Mouse (Mus musculus) megakaryocyte, embryonic 14.5 days (primary cell): ENCODE measurements at regions not wholly inside any gene's neighbourhood (a gene's known extent, or its start where the extent isn't known, plus 50 kb on each side); places are given as distances from the start of the nearest gene placed in this dataset.

Experiments used
- H3K27me3 ChIP-seq: replicated peaks from 2 replicates; pipeline ENCODE3; 2012; ENCODE audit warnings: inconsistent platforms
- H3K36me3 ChIP-seq: replicated peaks from 2 replicates; pipeline ENCODE3; 2012; ENCODE audit warnings: low read length, inconsistent platforms, mixed read lengths
- H3K4me1 ChIP-seq: 2 replicates; pipeline ENCODE4 v1.6.1; 2012; ENCODE audit warnings: inconsistent platforms
- H3K4me3 ChIP-seq: replicated peaks from 2 replicates; pipeline ENCODE3; 2012; ENCODE audit warnings: moderate library complexity, mild to moderate bottlenecking, inconsistent platforms
- H3K9me3 ChIP-seq: 2 replicates; pipeline ENCODE4 v1.6.1; 2012; ENCODE audit warnings: inconsistent platforms
- FLI1 ChIP-seq: IDR thresholded peaks from 2 replicates; pipeline ENCODE4 v1.6.1; 2012; ENCODE audit warnings: low read length, inconsistent platforms, mixed read lengths
- GATA1 ChIP-seq: IDR thresholded peaks from 3 replicates; pipeline ENCODE4 v1.6.1; 2012; ENCODE audit warnings: mixed read lengths, low read length, inconsistent platforms, borderline replicate concordance

- Histone ChIP-seq H3K9me3 (peaks cover 32% of the 10 kb centered on the region; the same call in 1 of the 2 replicates), H3K27me3 (peaks cover 5% of the 10 kb centered on the region), H3K4me3 (no peak overlapping the region), H3K4me1 (no peaks in the 10 kb centered on the region), H3K36me3 (no peaks in the 10 kb centered on the region)
- no peak for TF ChIP-seq GATA1
These were observed 147.5 kb downstream of the Gm9376 start for GRCm38 (mm10) chr14:118414275-118414674.

- Histone ChIP-seq H3K27me3 (peaks cover 12% of the 10 kb centered on the region), H3K4me1 (no peaks in the 10 kb centered on the region), H3K9me3 (peaks cover 46% of the 10 kb centered on the region), H3K36me3 (no peaks in the 10 kb centered on the region), H3K4me3 (no peak overlapping the region)
- no peak for TF ChIP-seq FLI1
- no peak for TF ChIP-seq GATA1
These were observed 149.4 kb downstream of the Gm9376 start for GRCm38 (mm10) chr14:118416163-118416562.

- H3K36me3 ChIP-seq = no peaks in the 10 kb centered on the region
- H3K27me3 ChIP-seq = peaks cover 15% of the 10 kb centered on the region
- TF ChIP-seq FLI1 (no peak), GATA1 (no peak)
- H3K4me3 ChIP-seq = no peak overlapping the region
- peaks cover 10% of the 10 kb centered on the region; the same call in 1 of the 2 replicates for H3K4me1 ChIP-seq
- peaks cover 42% of the 10 kb centered on the region for H3K9me3 ChIP-seq
These were observed 152.9 kb downstream of the Gm9376 start for GRCm38 (mm10) chr14:118419442-118420193.

- Histone ChIP-seq H3K4me3 (peak overlapping the region; percentile 9), H3K36me3 (no peaks in the 10 kb centered on the region), H3K27me3 (peaks cover 16% of the 10 kb centered on the region), H3K4me1 (peaks cover 10% of the 10 kb centered on the region; the same call in 1 of the 2 replicates), H3K9me3 (peaks cover 33% of the 10 kb centered on the region)
- TF ChIP-seq GATA1 (no peak), FLI1 (no peak)
These were observed 155.7 kb downstream of the Gm9376 start for GRCm38 (mm10) chr14:118422351-118423001.

GRCm38 (mm10) chr14:118423269-118423668 lies 156.5 kb downstream of the Gm9376 start:
- Histone ChIP-seq H3K4me3 (no peak overlapping the region), H3K4me1 (peaks cover 10% of the 10 kb centered on the region; the same call in 1 of the 2 replicates), H3K36me3 (no peaks in the 10 kb centered on the region), H3K9me3 (peaks cover 25% of the 10 kb centered on the region), H3K27me3 (peaks cover 16% of the 10 kb centered on the region)
- TF ChIP-seq FLI1 (no peak), GATA1 (no peak)

- no peak for TF ChIP-seq FLI1
- TF ChIP-seq GATA1 = no peak
- H3K27me3 ChIP-seq = peaks cover 9% of the 10 kb centered on the region
- H3K9me3 ChIP-seq = peaks cover 6% of the 10 kb centered on the region; the same call in 1 of the 2 replicates
- H3K4me3 ChIP-seq = no peak overlapping the region
- peaks cover 22% of the 10 kb centered on the region for H3K4me1 ChIP-seq
- no peaks in the 10 kb centered on the region for H3K36me3 ChIP-seq
These were observed 159.8 kb downstream of the Gm9376 start for GRCm38 (mm10) chr14:118426562-118426961.

- Histone ChIP-seq H3K4me1 (peaks cover 16% of the 10 kb centered on the region), H3K27me3 (peaks cover 16% of the 10 kb centered on the region), H3K36me3 (no peaks in the 10 kb centered on the region), H3K9me3 (peaks cover 6% of the 10 kb centered on the region; the same call in 1 of the 2 replicates), H3K4me3 (no peak overlapping the region)
- no peak for TF ChIP-seq GATA1
- no peak for TF ChIP-seq FLI1
These were observed 163.5 kb downstream of the Gm9376 start for GRCm38 (mm10) chr14:118430286-118430685.

GRCm38 (mm10) chr14:118430740-118431139 lies 164.0 kb downstream of the Gm9376 start:
- no peaks in the 10 kb centered on the region for H3K36me3 ChIP-seq
- peak overlapping the region; percentile 70 for H3K4me3 ChIP-seq
- peaks cover 6% of the 10 kb centered on the region; the same call in 1 of the 2 replicates for H3K9me3 ChIP-seq
- H3K27me3 ChIP-seq = peaks cover 19% of the 10 kb centered on the region
- TF ChIP-seq FLI1 (no peak), GATA1 (no peak)
- H3K4me1 ChIP-seq = peaks cover 16% of the 10 kb centered on the region

- Histone ChIP-seq H3K36me3 (no peaks in the 10 kb centered on the region), H3K9me3 (peaks cover 6% of the 10 kb centered on the region; the same call in 1 of the 2 replicates), H3K4me1 (peaks cover 16% of the 10 kb centered on the region), H3K27me3 (peaks cover 20% of the 10 kb centered on the region), H3K4me3 (no peak overlapping the region)
- TF ChIP-seq GATA1 = no peak
- no peak for TF ChIP-seq FLI1
These were observed 164.6 kb downstream of the Gm9376 start for GRCm38 (mm10) chr14:118431241-118431882.
